Mouse (Mus musculus): Measurements from ENCODE around the gene 4932414N04Rik. TPM values are rescaled to one million over a fixed set of nuclear protein-coding genes. Genes with fewer than 3 reads are reported as not detected.

4932414N04Rik gene
- 0.03 TPM in 1 of 2 replicates, not detected in the other for polyA plus RNA-seq (2012; rRNA removed; ENCODE audit: low replicate concordance)

DNA sequence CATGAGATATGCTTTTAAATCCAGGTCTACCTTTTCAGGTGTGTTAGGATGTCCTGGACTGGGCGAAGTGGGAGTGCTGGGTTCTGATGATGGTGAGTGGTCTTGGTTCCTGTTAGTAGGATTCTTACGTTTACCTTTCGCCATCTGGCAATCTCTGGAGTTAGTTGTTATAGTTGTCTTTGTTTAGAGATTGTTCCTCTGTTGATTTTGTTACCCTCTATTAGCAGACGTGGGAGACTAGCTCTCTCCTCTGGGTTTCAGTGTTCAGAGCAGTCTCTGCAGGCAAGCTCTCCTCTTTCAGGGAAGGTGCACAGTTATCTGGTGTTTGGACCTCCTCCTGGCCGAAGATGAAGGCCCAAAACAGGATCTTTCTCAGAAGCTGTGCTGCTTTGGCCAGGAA lies at the start of gene 4932414N04Rik:
4932414N04Rik (plus strand) TSS at position 301 of the 400 bp plus-strand sequence.

Other genes starting within 250 kb of the 4932414N04Rik start
- 4.1 and 7.9 TPM in 2 replicates for gene Stk39, start 184.2 kb upstream of the 4932414N04Rik start, polyA plus RNA-seq (2012; rRNA removed; ENCODE audit: low replicate concordance)
- gene 4933409G03Rik, start 74.1 kb upstream of the 4932414N04Rik start, polyA plus RNA-seq (2012; rRNA removed; ENCODE audit: low replicate concordance), result not detected in 2 replicates
- gene Cers6, start 205.0 kb downstream of the 4932414N04Rik start, polyA plus RNA-seq (2012; rRNA removed; ENCODE audit: low replicate concordance), result 6.1 and 11.4 TPM in 2 replicates

All from subcutaneous adipose tissue, adult 2 months (tissue).